Mouse (Mus musculus) thymus, adult 2 months (tissue): ENCODE measurements around the gene B4galt1. TPM values are rescaled to one million over a fixed set of nuclear protein-coding genes. Genes with fewer than 3 reads are reported as not detected.

Experiments used
- DNase-seq: peaks from one replicate; pipeline ENCODE4 v3.0.0; 2021
- H3K27ac ChIP-seq: fragments of 200-500 bp; 2 replicates; pipeline ENCODE4 v1.5.1; 2012; ENCODE audit warnings: low read length, control low read depth; ENCODE audit not compliant: control insufficient read depth, insufficient read depth
- H3K27me3 ChIP-seq: fragments of 200-500 bp; 2 replicates; pipeline ENCODE4 v1.6.1; 2012; ENCODE audit warnings: mild to moderate bottlenecking, low read length, moderate library complexity, mixed read lengths; ENCODE audit not compliant: control insufficient read depth, insufficient read depth
- H3K36me3 ChIP-seq: fragments of 200-500 bp; 2 replicates; pipeline ENCODE4 v1.6.1; 2012; ENCODE audit warnings: mild to moderate bottlenecking, low read length, moderate library complexity; ENCODE audit not compliant: control insufficient read depth, insufficient read depth
- H3K4me1 ChIP-seq: fragments of 200-500 bp; replicated peaks from 2 replicates; pipeline ENCODE4 v1.6.1; 2012; ENCODE audit warnings: low read length; ENCODE audit not compliant: control insufficient read depth, insufficient read depth
- H3K4me3 ChIP-seq: fragments of 200-500 bp; 2 replicates; pipeline ENCODE4 v1.5.1; 2012; ENCODE audit warnings: mild to moderate bottlenecking, low read length, control low read depth, moderate library complexity; ENCODE audit not compliant: control insufficient read depth, insufficient read depth
- CTCF ChIP-seq: fragments of 200-500 bp; IDR thresholded peaks from 2 replicates; pipeline ENCODE4 v1.5.1; 2012; ENCODE audit warnings: mild to moderate bottlenecking, control low read depth, low read length, moderate library complexity, borderline replicate concordance; ENCODE audit not compliant: control insufficient read depth, poor library complexity, insufficient read depth; ENCODE audit errors: extremely low read depth
- POLR2A ChIP-seq: fragments of 200-500 bp; IDR thresholded peaks from 2 replicates; pipeline ENCODE4 v1.6.1; 2012; ENCODE audit warnings: mild to moderate bottlenecking, low read length, control low read depth, moderate library complexity; ENCODE audit not compliant: control insufficient read depth, poor library complexity, insufficient read depth; ENCODE audit errors: extremely low read depth
- WGBS: fragments of 180-500 bp; shearing (Covaris S2); methylation state at CpG from one replicate; pipeline ENCODE4 v1.1.7; 2018; 5-methylcytosine and 5-hydroxymethylcytosine counted together
- polyA plus RNA-seq: library from polyadenylated mRNA; depleted of rRNA; stranded (reverse); fragments of >200 nt; gene quantifications from 2 replicates; pipeline ENCODE4 v1.2.3, GENCODE M21; 2012

Gene B4galt1
- polyA plus RNA-seq, 1 experiment: 34.1 TPM

DNA sequence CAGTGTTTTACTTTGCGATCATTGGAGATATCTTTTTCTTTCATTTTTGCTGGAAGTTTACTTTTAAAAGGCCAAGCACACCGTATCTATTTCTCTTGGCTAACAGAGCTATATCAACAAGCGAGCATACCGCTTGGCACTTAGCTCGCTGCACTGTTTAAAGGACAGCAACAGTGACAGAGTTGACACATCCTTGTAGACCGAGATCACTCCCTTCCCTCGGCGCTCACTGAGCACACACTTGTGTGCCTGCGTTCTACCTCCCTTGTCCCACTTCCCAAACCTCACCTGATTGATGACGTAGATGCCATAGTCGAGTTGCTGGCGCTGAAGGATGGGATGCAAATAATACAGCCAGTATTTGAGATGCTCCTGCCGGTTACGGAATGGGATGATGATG is 30.7 kb downstream of the B4galt1 start:
- Histone ChIP-seq H3K27me3 (no peaks in the 10 kb centered on the region), H3K4me3 (no peak overlapping the region), H3K36me3 (peaks cover 6% of the 10 kb centered on the region; the same call in 1 of the 2 replicates), H3K27ac (peak overlapping the region; percentile 4; the same call in 1 of the 2 replicates), H3K4me1 (peaks cover 33% of the 10 kb centered on the region)
- no peak for DNase-seq
- WGBS: 69% methylated on average over 14 of the region's 14 CpGs
- TF ChIP-seq POLR2A (no peak), CTCF (no peak)

DNA sequence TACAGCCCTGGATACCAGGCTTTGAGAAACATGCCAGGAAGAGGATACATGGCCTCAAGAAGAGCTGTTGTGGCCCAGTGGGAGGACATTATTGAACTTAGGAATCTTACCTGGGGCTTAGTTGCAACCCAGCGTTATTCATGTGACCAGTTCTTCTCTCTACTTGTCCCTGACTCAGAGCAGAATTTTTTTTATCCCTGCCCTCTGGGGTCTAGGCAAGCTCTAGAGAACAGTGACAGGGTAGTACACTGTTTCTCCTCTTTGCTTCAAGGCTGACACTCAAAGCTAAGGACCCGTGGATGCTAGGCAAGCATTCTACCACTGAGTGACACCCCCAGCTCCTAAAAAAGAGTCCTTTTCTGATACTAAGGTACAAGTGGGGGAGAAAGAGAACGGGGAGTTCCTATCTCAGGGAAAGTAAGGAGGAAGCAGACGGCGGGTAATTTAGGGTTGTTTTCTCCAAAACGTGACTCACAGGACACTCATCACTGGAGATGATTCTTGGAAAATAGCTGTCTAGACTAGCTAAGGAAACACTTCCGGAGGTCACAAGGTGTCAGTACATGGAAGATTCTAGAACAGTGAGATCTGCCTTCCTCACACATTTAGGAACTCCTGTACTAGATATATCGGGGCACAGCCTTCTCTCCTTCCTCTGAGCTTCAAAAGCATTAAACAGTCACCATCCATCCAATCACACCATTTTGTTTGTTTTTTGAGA is 32.3 kb downstream of the B4galt1 start:
- DNase-seq: no peak
- Histone ChIP-seq H3K27me3 (no peaks in the 10 kb centered on the region), H3K36me3 (peaks cover 3% of the 10 kb centered on the region), H3K4me1 (peaks cover 33% of the 10 kb centered on the region), H3K27ac (no peak overlapping the region), H3K4me3 (no peak overlapping the region)
- no peak for TF ChIP-seq POLR2A
- TF ChIP-seq CTCF: no peak
- 96% methylated on average over 8 of the region's 8 CpGs for WGBS

DNA sequence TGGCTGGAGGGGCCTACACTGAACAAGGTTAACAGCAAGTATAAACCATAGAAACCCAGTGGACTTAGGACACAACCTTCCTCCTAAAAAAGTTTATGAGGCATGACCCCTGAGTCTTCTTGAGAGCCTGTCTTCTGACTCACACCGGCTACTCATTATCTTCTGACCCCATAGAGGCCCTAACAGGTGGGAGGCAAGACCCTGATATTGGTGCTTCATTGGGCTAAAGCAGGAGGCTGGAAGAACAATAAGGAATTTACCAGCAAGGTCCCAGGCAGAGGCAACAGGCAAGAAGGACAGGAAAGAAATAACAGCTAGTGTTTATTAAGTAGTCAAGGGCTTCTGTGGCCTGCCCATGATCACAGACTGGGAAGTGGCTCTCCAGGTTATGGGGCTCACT is 32.9 kb downstream of the B4galt1 start:
- Histone ChIP-seq H3K27me3 (no peaks in the 10 kb centered on the region), H3K36me3 (peaks cover 3% of the 10 kb centered on the region), H3K27ac (no peak overlapping the region), H3K4me3 (no peak overlapping the region), H3K4me1 (peaks cover 30% of the 10 kb centered on the region)
- DNase-seq: no peak
- 97% methylated on average over 1 of the region's 1 CpGs for WGBS
- TF ChIP-seq CTCF (no peak), POLR2A (no peak)

DNA sequence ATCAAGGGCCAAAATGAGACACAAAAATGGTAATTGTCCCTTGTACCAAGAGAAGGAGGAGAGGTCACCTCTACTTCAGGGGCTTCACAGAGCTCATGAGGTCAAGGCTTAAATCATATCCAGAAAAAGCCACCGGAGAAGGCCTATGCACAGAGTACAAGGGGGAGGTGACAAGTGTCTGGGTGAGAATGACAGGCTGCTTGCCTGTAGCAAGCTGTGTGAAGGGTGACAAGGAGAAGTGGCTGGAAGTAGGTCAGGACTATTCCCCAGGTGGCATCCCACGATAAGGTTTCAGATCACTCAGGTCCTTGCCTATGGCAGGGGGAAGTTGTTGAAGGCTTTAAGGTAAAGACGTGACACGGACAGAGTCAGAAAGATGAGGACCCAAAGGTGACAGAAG is 33.8 kb downstream of the B4galt1 start:
- 78% methylated on average over 4 of the region's 4 CpGs for WGBS
- peaks cover 28% of the 10 kb centered on the region for H3K4me1 ChIP-seq
- TF ChIP-seq POLR2A (no peak), CTCF (no peak)
- DNase-seq: no peak
- no peaks in the 10 kb centered on the region for H3K27me3 ChIP-seq
- peaks cover 3% of the 10 kb centered on the region for H3K36me3 ChIP-seq
- H3K4me3 ChIP-seq: no peak overlapping the region
- H3K27ac ChIP-seq: no peak overlapping the region

DNA sequence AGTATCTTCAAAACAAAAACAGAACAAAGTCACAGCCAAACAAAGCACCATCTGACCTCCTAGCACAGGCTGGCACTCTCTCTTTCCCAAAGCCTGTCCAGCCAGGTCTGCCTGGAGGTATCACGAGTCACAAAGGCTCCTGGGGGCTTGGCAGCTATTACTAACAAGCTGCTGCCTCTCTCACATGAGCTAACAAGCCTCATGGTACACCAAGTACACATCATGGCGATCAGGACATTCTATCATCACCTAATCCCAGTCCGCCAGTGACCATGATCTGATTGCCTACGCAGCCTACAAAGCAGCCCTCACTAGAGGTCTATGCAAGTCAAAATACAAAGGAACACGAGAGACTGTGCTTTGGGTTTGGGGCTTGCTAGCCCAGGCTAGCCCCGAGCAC is 34.7 kb downstream of the B4galt1 start:
- Histone ChIP-seq H3K36me3 (peaks cover 3% of the 10 kb centered on the region), H3K4me3 (no peak overlapping the region), H3K27me3 (no peaks in the 10 kb centered on the region), H3K4me1 (peaks cover 19% of the 10 kb centered on the region), H3K27ac (no peak overlapping the region)
- DNase-seq: no peak
- WGBS: 98% methylated on average over 6 of the region's 6 CpGs
- TF ChIP-seq POLR2A: no peak
- no peak for TF ChIP-seq CTCF

DNA sequence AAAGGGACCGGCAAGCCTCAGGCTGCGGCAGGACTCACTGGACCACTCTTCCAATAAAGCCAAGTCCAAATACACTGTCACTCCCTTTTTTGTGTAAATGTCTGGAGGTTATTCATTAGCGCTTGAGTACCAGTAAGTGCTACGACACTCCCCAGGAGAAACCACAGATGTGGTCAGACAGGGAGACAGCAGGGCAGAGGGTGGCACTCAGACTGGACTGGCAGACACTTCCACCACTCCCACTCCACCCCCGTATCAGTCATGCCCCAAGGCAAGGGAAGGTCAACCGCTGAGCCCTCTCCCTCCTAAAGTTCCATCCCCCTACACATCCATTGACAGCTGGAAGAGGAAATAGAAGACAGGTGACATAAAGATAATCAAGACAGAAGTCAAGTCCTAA is 35.4 kb downstream of the B4galt1 start:
- no peak for TF ChIP-seq CTCF
- no peak for TF ChIP-seq POLR2A
- Histone ChIP-seq H3K4me3 (no peak overlapping the region), H3K4me1 (peaks cover 13% of the 10 kb centered on the region), H3K36me3 (peaks cover 3% of the 10 kb centered on the region), H3K27ac (no peak overlapping the region), H3K27me3 (no peaks in the 10 kb centered on the region)
- DNase-seq: no peak
- 83% methylated on average over 6 of the region's 6 CpGs for WGBS

DNA sequence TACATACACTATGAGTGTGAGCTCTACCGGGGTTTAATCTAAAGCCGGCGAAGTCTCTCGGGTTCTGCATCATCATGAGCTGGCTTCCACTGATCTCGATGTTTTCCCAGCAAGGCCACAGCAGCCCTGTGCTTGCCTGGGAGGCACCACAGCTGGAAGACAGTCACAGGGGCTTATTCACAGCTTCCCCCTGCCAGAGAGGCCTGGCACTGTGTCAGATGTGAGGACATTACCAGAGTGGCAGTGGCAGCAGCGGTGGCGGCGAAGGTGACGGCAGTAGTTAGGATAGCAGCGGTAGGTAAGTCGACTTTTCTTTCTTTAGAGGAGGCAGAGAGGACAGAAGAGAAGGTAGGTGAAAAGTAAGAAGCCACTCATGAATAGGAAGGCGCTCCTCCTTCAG is 35.9 kb downstream of the B4galt1 start:
- 93% methylated on average over 12 of the region's 12 CpGs for WGBS
- no peak for DNase-seq
- Histone ChIP-seq H3K36me3 (peaks cover 7% of the 10 kb centered on the region), H3K4me3 (no peak overlapping the region), H3K27me3 (no peaks in the 10 kb centered on the region), H3K27ac (no peak overlapping the region), H3K4me1 (peaks cover 9% of the 10 kb centered on the region)
- TF ChIP-seq CTCF: no peak
- no peak for TF ChIP-seq POLR2A
